8 mouse cellular contexts compared by ENCODE assay signal in the genomic region with DNA sequence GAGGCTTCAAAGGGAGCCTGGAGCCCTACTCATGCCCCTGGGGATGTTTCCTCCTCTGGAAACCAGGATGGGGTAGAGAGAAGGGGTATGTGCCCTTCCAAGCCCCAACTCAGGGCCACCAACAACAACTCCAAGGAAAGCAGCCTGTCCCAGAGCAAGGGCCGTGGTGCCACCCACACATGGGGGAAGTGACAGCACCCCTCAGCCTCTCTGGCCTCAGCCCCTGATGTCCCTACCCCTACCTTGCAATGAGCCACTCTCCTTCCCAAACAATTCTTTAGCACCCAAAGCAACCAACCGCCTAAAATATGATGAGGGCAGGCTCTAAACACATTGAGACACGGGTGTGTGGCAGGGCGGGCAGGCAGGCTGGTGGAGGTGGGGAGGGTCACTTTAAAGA. TPM values are rescaled to one million over a fixed set of nuclear protein-coding genes. Genes with fewer than 3 reads are reported as not detected.
A peak's percentile ranks its signal among the peaks of the same experiment; 100 is the strongest.
DNase-seq lines count a peak whose midpoint lies in the region; ATAC-seq lines count a peak whose summit lies in the region.

No protein-coding gene starts in this region.

- peak overlapping the region; percentile 44 for H3K4me3 ChIP-seq in heart, embryonic 12.5 days
- H3K4me3 ChIP-seq in embryonic facial prominence, embryonic 12.5 days = peak overlapping the region; percentile 45
- H3K4me3 ChIP-seq in hindbrain, embryonic 11.5 days (ENCODE audit: low read depth, low read length) = peak overlapping the region; percentile 33
- H3K4me3 ChIP-seq in midbrain, embryonic 12.5 days = peak overlapping the region; percentile 51

- peaks cover 49% of the 10 kb centered on the region for H3K36me3 ChIP-seq in heart, embryonic 12.5 days
- H3K36me3 ChIP-seq in embryonic facial prominence, embryonic 12.5 days = peaks cover 21% of the 10 kb centered on the region
- H3K36me3 ChIP-seq in hindbrain, embryonic 11.5 days (ENCODE audit: control insufficient read depth, insufficient read depth, low read length) = no peaks in the 10 kb centered on the region
- H3K36me3 ChIP-seq in midbrain, embryonic 12.5 days = peaks cover 16% of the 10 kb centered on the region

- H3K9me3 ChIP-seq in heart, embryonic 12.5 days (replicated peaks) = no peaks in the 10 kb centered on the region
- H3K9me3 ChIP-seq in embryonic facial prominence, embryonic 12.5 days = no peaks in the 10 kb centered on the region
- H3K9me3 ChIP-seq in hindbrain, embryonic 11.5 days (ENCODE audit: control insufficient read depth, low read length) = no peaks in the 10 kb centered on the region
- no peaks in the 10 kb centered on the region for H3K9me3 ChIP-seq in midbrain, embryonic 12.5 days

- H3K4me2 ChIP-seq in heart, embryonic 12.5 days = peak overlapping the region; percentile 90
- peak overlapping the region; percentile 89 for H3K4me2 ChIP-seq in embryonic facial prominence, embryonic 12.5 days (replicated peaks)
- H3K4me2 ChIP-seq in hindbrain, embryonic 11.5 days (replicated peaks; ENCODE audit: low read depth, low read length) = peak overlapping the region; percentile 51
- peak overlapping the region; percentile 66 for H3K4me2 ChIP-seq in midbrain, embryonic 12.5 days (replicated peaks)

- intact Hi-C loops in heart, postnatal 25 days (cut with DNase I) = no loop called here

- DNase-seq in heart, postnatal 25 days (ENCODE audit: low spot score) = no peak
- no peak for DNase-seq in hindbrain, embryonic 11.5 days (ENCODE audit: low spot score)
- no peak for DNase-seq in embryo, embryonic 10.5 days (ENCODE audit: low spot score)
- DNase-seq in adipocyte (ENCODE audit: low spot score) = no peak

- peaks cover 76% of the 10 kb centered on the region for H3K4me1 ChIP-seq in heart, embryonic 12.5 days (replicated peaks)
- peaks cover 35% of the 10 kb centered on the region for H3K4me1 ChIP-seq in embryonic facial prominence, embryonic 12.5 days
- peaks cover 5% of the 10 kb centered on the region; the same call in 1 of the 2 replicates for H3K4me1 ChIP-seq in hindbrain, embryonic 11.5 days (replicated peaks; ENCODE audit: control insufficient read depth, insufficient read depth, low read length)
- peaks cover 56% of the 10 kb centered on the region for H3K4me1 ChIP-seq in midbrain, embryonic 12.5 days

- peak overlapping the region; percentile 57 for H3K9ac ChIP-seq in heart, embryonic 12.5 days
- peak overlapping the region; percentile 50; the same call in 1 of the 2 replicates for H3K9ac ChIP-seq in embryonic facial prominence, embryonic 12.5 days
- H3K9ac ChIP-seq in hindbrain, embryonic 11.5 days (ENCODE audit: low read depth, low read length) = peak overlapping the region; percentile 39; the same call in 1 of the 2 replicates
- peak overlapping the region; percentile 64 for H3K9ac ChIP-seq in midbrain, embryonic 12.5 days (replicated peaks)

- 52% methylated on average over 4 of the region's 4 CpGs for WGBS in heart, embryonic 12.5 days
- WGBS in embryonic facial prominence, embryonic 12.5 days = 18% methylated on average over 4 of the region's 4 CpGs
- WGBS in hindbrain, embryonic 11.5 days = 7% methylated on average over 3 of the region's 4 CpGs
- 6% methylated on average over 4 of the region's 4 CpGs for WGBS in midbrain, embryonic 12.5 days

- peak overlapping the region; percentile 26; the same call in 1 of the 2 replicates for H3K27ac ChIP-seq in heart, embryonic 12.5 days (ENCODE audit: poor library complexity, severe bottlenecking)
- H3K27ac ChIP-seq in embryonic facial prominence, embryonic 12.5 days = no peak overlapping the region
- H3K27ac ChIP-seq in hindbrain, embryonic 11.5 days (ENCODE audit: low read depth, low read length) = no peak overlapping the region
- H3K27ac ChIP-seq in midbrain, embryonic 12.5 days (replicated peaks) = 0 out of 2 replicates have a peak overlapping the region, but pooled peaks have one; percentile 42

- H3K27me3 ChIP-seq in heart, embryonic 12.5 days (replicated peaks) = no peaks in the 10 kb centered on the region
- H3K27me3 ChIP-seq in embryonic facial prominence, embryonic 12.5 days = peaks cover 16% of the 10 kb centered on the region
- H3K27me3 ChIP-seq in hindbrain, embryonic 11.5 days (ENCODE audit: control insufficient read depth, insufficient read depth, low read length) = peaks cover 9% of the 10 kb centered on the region
- H3K27me3 ChIP-seq in midbrain, embryonic 12.5 days = peaks cover 55% of the 10 kb centered on the region

- no peak for ATAC-seq in heart, embryonic 12.5 days (ENCODE audit: insufficient number of reproducible peaks, low FRiP score)
- ATAC-seq in embryonic facial prominence, embryonic 12.5 days (ENCODE audit: insufficient number of reproducible peaks, insufficient read depth, low FRiP score, low TSS enrichment) = no peak
- ATAC-seq in hindbrain, embryonic 11.5 days (ENCODE audit: low FRiP score) = no peak
- no peak for ATAC-seq in midbrain, embryonic 12.5 days (ENCODE audit: low FRiP score, low read depth)
- no peak for ATAC-seq in CD4-positive, CD25-positive, alpha-beta regulatory T cell, adult 4 months

RNA-seq across cellular contexts. Expression of a gene that starts 6.1 kb away (rescaled TPM):
- 53.3 and 54.2 TPM in 2 replicates for polyA plus RNA-seq in heart, embryonic 12.5 days (2016; fragmentation: Nextera tagmentation; extraction: Ambion mirVana)
- total RNA-seq in heart, postnatal 25 days (2021) = 10 to 100 TPM; 17.5 to 21.4 TPM
- polyA plus RNA-seq in embryonic facial prominence, embryonic 12.5 days (2016; fragmentation: Nextera tagmentation; extraction: Ambion mirVana) = 23.0 and 25.1 TPM in 2 replicates
- polyA plus RNA-seq in hindbrain, embryonic 11.5 days (2014; fragmentation: Nextera tagmentation; extraction: Ambion mirVana) = 13.5 and 14.7 TPM in 2 replicates
- polyA plus RNA-seq in midbrain, embryonic 12.5 days (2016; fragmentation: Nextera tagmentation; extraction: Ambion mirVana) = 24.8 and 26.6 TPM in 2 replicates
- polyA plus RNA-seq in CD4-positive, CD25-positive, alpha-beta regulatory T cell, adult 4 months (2017; shearing (Covaris generic)) = 1 to 10 TPM in 1 of 2 experiments, under 1 TPM in 1; 0.92 to 1.1 TPM

RNA-seq across cellular contexts. Expression of a gene that starts 12.8 kb away (rescaled TPM):
- 122 and 126 TPM in 2 replicates for polyA plus RNA-seq in heart, embryonic 12.5 days (2016; fragmentation: Nextera tagmentation; extraction: Ambion mirVana)
- total RNA-seq in heart, postnatal 25 days (2021) = 10 to 100 TPM; 57.5 to 64.3 TPM
- 145 and 154 TPM in 2 replicates for polyA plus RNA-seq in embryonic facial prominence, embryonic 12.5 days (2016; fragmentation: Nextera tagmentation; extraction: Ambion mirVana)
- polyA plus RNA-seq in hindbrain, embryonic 11.5 days (2014; fragmentation: Nextera tagmentation; extraction: Ambion mirVana) = 159 and 165 TPM in 2 replicates
- 136 and 140 TPM in 2 replicates for polyA plus RNA-seq in midbrain, embryonic 12.5 days (2016; fragmentation: Nextera tagmentation; extraction: Ambion mirVana)
- 100 to 1,000 TPM in 1 of 2 experiments, 10 to 100 TPM in 1; 87.2 to 106 TPM for polyA plus RNA-seq in CD4-positive, CD25-positive, alpha-beta regulatory T cell, adult 4 months (2017; shearing (Covaris generic))

RNA-seq across cellular contexts. Expression of a gene that starts 31.8 kb away (rescaled TPM):
- 102 and 109 TPM in 2 replicates for polyA plus RNA-seq in heart, embryonic 12.5 days (2016; fragmentation: Nextera tagmentation; extraction: Ambion mirVana)
- total RNA-seq in heart, postnatal 25 days (2021) = 10 to 100 TPM; 73.7 to 80.1 TPM
- 141 and 144 TPM in 2 replicates for polyA plus RNA-seq in embryonic facial prominence, embryonic 12.5 days (2016; fragmentation: Nextera tagmentation; extraction: Ambion mirVana)
- 124 and 145 TPM in 2 replicates for polyA plus RNA-seq in hindbrain, embryonic 11.5 days (2014; fragmentation: Nextera tagmentation; extraction: Ambion mirVana)
- 182 and 192 TPM in 2 replicates for polyA plus RNA-seq in midbrain, embryonic 12.5 days (2016; fragmentation: Nextera tagmentation; extraction: Ambion mirVana)
- polyA plus RNA-seq in CD4-positive, CD25-positive, alpha-beta regulatory T cell, adult 4 months (2017; shearing (Covaris generic)) = 100 to 1,000 TPM in 1 of 2 experiments, 10 to 100 TPM in 1; 79.2 to 108 TPM

RNA-seq across cellular contexts. Expression of a gene that starts 31.9 kb away (rescaled TPM):
- polyA plus RNA-seq in heart, embryonic 12.5 days (2016; fragmentation: Nextera tagmentation; extraction: Ambion mirVana) = 118 and 121 TPM in 2 replicates
- total RNA-seq in heart, postnatal 25 days (2021) = 100 to 1,000 TPM; 542 TPM
- polyA plus RNA-seq in embryonic facial prominence, embryonic 12.5 days (2016; fragmentation: Nextera tagmentation; extraction: Ambion mirVana) = 61.8 and 66.3 TPM in 2 replicates
- 52.3 and 55.0 TPM in 2 replicates for polyA plus RNA-seq in hindbrain, embryonic 11.5 days (2014; fragmentation: Nextera tagmentation; extraction: Ambion mirVana)
- polyA plus RNA-seq in midbrain, embryonic 12.5 days (2016; fragmentation: Nextera tagmentation; extraction: Ambion mirVana) = 53.4 and 54.4 TPM in 2 replicates
- polyA plus RNA-seq in CD4-positive, CD25-positive, alpha-beta regulatory T cell, adult 4 months (2017; shearing (Covaris generic)) = 10 to 100 TPM; 45.6 to 67.5 TPM

RNA-seq across cellular contexts. Expression of a gene that starts 47.9 kb away (rescaled TPM):
- polyA plus RNA-seq in heart, embryonic 12.5 days (2016; fragmentation: Nextera tagmentation; extraction: Ambion mirVana) = 26.2 and 28.2 TPM in 2 replicates
- 1 to 10 TPM; 6.3 to 7.2 TPM for total RNA-seq in heart, postnatal 25 days (2021)
- 51.5 and 51.9 TPM in 2 replicates for polyA plus RNA-seq in embryonic facial prominence, embryonic 12.5 days (2016; fragmentation: Nextera tagmentation; extraction: Ambion mirVana)
- 18.5 and 19.2 TPM in 2 replicates for polyA plus RNA-seq in hindbrain, embryonic 11.5 days (2014; fragmentation: Nextera tagmentation; extraction: Ambion mirVana)
- polyA plus RNA-seq in midbrain, embryonic 12.5 days (2016; fragmentation: Nextera tagmentation; extraction: Ambion mirVana) = 16.3 and 18.1 TPM in 2 replicates
- not detected for polyA plus RNA-seq in CD4-positive, CD25-positive, alpha-beta regulatory T cell, adult 4 months (2017; shearing (Covaris generic))

Comparison
In these comparisons a context has a peak if more than half of its experiments do, and no peak if none do; other contexts are left out.
1. H3K27ac ChIP-seq: peak in heart, embryonic 12.5 days (single experiment) and midbrain, embryonic 12.5 days (single experiment); none in embryonic facial prominence, embryonic 12.5 days (single experiment) and hindbrain, embryonic 11.5 days (single experiment).
2. Peak in every context shown above with its lines, with median percentiles within 50 percentile points of each other: H3K4me2 ChIP-seq, H3K4me3 ChIP-seq and H3K9ac ChIP-seq.